Mouse (Mus musculus): ENCODE measurements at regions not wholly inside any gene's neighbourhood (a gene's known extent, or its start where the extent isn't known, plus 50 kb on each side); places are given as distances from the start of the nearest gene placed in this dataset.
"Not testable (repeated sequence)": the region's sequence is repeated elsewhere in the genome, so short reads cannot be mapped to it uniquely, and the experiment has no call there.

GRCm38 (mm10) chr7:82047456-82047855 lies 55.4 kb upstream of the Bnc1 start:
- no peak for DNase-seq (ENCODE audit: low read depth, low spot score)

DNA sequence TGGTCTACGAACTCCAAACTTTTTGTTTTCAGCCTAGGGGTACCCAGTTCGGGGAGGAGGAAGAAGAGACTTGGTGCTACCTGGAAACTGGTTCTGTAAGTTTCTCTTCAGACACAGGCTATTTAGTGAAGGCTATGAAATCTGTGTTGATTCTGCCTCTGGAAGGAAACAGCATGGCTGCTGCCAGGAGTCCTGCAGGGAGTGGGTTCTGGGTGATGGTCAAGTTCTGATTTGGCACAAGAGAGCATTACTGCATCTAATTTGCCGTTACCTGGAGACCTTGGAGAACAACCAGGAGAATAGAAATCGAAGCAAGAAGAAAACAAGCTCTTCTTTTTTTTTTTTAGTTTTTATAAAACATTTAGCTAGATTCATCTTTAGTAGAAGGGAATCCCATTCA lies 61.3 kb upstream of the Bnc1 start:
- no peak for DNase-seq (ENCODE audit: low read depth, low spot score)

DNA sequence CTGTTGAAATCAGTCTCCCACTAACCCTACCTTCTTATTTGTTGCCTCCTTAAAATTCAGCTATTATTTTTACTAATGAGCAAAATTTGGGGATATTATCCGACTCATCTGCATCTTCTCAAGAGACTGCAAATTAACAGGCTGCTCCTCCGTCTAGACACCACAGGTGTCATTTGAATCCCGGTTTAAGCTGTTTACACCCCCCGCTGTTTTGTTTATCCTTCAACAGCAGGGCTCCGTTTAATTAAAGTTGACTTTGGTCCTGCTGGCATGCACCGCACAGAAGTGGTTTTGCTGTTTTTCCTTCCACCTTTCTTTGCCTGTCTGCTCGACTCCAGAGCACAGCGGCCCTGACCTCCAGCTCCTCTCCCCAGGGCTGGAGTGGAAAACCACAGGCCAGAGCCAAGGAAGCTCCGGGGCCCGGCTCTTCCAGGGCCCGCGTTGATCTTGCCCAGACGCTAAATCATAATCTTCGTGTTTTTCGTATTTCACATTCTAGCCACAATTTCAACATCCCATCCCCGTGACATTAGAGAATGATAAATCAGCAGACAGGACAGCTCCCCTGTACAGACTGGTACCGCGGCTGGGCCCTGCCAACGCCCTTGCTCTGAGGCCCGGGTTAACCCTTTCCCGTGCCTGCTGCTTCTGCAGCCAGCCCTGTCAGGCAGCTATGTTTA lies 64.6 kb upstream of the Bnc1 start:
- DNase-seq (ENCODE audit: low read depth, low spot score): no peak

GRCm38 (mm10) chr7:82063407-82063806 lies 71.3 kb upstream of the Bnc1 start:
- DNase-seq (ENCODE audit: low read depth, low spot score): no peak

GRCm38 (mm10) chr7:82069629-82070450 lies 77.7 kb upstream of the Bnc1 start:
- DNase-seq (ENCODE audit: low read depth, low spot score): no peak

DNA sequence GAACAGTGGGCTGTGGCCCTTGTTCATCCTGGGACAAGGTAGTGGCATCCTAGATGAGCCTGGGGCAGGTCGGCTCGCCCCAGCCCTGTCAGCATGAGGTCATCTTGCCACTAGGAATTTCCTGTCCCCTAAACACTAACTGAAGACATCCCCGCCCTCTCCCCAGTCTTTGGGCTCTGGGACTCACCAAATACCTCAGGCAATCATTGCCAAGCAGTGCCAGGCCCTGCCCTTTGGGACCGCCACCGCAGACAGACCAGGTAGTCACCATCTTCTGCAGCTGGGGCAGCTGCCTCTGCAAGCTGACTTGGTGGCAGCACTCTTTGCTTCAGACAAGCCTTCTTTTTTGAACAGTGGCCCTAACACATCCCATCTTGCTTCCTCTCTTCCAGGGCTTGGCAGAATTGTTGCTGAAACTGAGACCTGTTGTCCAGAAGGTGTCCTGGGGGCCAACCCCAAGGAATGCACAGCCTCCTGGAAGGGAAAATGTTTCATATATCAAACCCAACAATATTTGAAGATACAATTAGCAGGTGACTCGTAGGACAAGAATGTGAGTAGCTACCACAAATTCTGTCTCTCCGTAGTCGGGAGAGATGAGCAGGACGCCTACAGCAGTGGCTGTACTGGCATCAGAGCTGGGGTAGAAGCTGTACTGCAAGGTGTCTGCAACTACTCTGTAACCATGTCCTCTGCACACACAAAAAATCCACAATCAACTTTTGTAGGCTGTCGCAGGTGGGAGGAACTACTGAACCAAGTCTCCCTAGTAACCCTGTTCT lies 79.0 kb upstream of the Bnc1 start:
- no peak for DNase-seq (ENCODE audit: low read depth, low spot score)

DNA sequence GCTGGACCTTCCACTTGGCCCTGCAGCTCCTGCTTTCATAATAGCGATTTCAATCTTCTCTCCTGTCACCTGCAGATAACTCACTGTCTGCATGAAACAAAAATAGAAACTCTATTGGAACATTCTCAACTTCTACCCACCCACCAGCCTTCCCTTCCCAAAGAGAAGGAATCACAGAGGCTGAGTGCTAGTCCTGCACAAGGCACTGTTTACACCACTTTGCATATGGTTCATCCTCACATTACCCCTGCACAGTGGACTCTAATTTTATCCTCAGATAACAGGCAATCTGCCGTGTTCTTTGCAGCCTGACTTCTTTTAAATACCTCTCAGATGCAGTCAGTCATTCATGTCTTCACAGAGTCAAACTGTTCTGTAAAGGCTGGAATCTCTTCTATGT lies 83.3 kb upstream of the Bnc1 start:
- DNase-seq (ENCODE audit: low read depth, low spot score): no peak

DNA sequence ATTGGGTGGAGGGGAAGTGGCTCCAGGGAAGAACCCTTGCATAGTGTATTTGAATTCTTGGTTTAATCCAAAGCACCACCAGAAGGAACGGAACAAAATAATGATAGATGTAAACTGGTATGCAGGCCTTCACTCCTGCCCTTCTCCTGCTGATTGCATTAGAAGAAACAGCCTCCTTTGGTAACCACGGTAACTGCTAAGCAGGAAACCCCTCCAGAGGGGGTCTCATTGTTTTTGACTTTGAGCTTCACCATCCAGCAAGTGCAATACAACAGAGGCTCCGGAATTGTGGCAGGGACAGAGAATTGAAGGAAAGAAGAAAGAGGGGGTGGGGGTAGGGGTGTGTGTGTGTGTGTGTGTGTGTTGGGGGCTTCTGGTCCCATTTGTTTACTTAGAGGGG lies 89.8 kb upstream of the Bnc1 start:
- no peak for DNase-seq (ENCODE audit: low read depth, low spot score)

- DNase-seq (ENCODE audit: low read depth, low spot score): no peak
Measured at GRCm38 (mm10) chr7:82082883-82083282, 90.8 kb upstream of the Sh3gl3 start.

GRCm38 (mm10) chr7:82084473-82084872 lies 89.2 kb upstream of the Sh3gl3 start:
- no peak for DNase-seq (ENCODE audit: low read depth, low spot score)

GRCm38 (mm10) chr7:82085205-82085604 lies 88.4 kb upstream of the Sh3gl3 start:
- no peak for DNase-seq (ENCODE audit: low read depth, low spot score)

DNA sequence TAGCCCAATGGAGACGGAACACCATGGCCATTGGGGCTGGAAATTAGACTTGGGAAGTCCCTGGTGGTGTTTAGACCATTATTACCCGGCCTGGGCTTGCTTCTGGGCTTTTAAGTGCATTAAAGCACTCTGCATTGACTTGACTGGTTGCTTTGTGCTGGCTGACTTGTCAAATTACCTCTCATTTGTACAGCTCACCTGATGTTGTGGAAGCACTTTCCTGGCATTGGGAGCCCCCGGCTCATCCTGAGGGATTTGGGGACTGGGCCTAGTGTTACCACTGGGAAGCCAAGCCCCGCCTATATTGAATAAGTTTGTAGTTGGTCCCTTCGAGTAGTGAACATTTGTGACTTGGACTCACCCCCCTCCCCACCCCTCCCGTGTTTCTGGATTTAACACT lies 75.5 kb upstream of the Sh3gl3 start:
- no peak for DNase-seq (ENCODE audit: low read depth, low spot score)

- DNase-seq (ENCODE audit: low read depth, low spot score): no peak
Measured at GRCm38 (mm10) chr7:82101314-82101713, 72.3 kb upstream of the Sh3gl3 start.

DNA sequence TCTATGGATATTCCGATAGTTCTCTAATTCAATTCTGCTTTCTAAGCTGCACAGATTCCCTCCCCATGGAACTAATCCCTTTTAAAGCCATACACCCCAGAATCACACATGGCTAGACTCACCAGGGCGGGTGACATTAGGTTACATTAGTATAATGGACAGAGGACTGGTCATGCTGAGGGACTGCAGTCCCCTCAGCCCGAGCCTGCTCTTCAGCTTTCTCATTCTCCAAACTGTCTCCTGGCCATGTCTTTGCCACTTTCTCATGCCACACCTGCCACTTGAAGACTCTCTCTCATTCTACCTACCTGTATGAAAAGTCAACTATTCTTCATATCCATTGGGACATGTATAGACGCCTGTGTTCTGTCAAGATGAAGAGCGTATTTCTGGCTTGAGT lies 68.0 kb upstream of the Sh3gl3 start:
- no peak for DNase-seq (ENCODE audit: low read depth, low spot score)

GRCm38 (mm10) chr7:82109141-82109540 lies 64.5 kb upstream of the Sh3gl3 start:
- DNase-seq (ENCODE audit: low read depth, low spot score): not testable (repeated sequence)

- no peak for DNase-seq (ENCODE audit: low read depth, low spot score)
Measured at GRCm38 (mm10) chr7:82109550-82109949, 64.1 kb upstream of the Sh3gl3 start.

DNA sequence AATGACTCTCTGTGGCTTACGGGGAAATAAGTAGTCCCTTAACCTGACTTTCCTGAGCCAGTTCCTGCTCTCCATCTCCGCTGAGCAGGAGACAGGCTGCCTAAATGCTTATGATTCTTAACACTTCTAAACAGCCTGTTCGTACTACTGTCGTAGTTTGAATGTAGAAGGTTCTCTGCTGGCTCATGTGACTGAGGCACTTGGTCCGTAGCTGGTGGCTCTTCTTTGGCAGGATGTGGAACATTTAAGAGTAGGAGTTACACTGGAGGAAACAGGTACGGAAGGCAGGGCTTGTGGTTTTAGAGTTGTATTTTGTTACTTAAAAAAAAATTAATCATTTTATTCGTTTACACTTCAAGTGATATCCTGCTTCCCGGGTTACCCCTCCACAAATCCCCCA lies 63.7 kb upstream of the Sh3gl3 start:
- DNase-seq (ENCODE audit: low read depth, low spot score): no peak

DNA sequence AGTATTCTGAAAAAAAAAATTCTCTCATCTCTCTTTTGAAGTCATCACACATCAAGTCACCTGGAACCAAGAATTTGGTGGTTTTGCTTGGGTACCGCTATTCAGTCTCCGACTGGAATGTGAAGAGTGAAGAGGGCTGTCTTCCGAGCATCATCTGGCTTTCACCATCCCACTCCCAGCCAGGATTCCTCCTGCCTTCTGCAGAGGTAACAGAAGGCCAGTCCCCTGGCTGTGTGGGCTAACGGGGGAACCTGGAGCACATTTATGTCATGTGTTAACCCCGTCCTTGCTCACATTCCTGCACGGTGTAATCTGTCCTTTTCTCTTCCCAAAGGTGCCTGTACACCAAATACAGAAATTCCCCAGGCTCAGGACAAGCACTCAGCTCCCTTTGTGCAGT lies 61.6 kb upstream of the Sh3gl3 start:
- DNase-seq (ENCODE audit: low read depth, low spot score): no peak

GRCm38 (mm10) chr7:82115646-82116045 lies 58.0 kb upstream of the Sh3gl3 start:
- DNase-seq (ENCODE audit: low read depth, low spot score): no peak

- peak; percentile 75 for DNase-seq (ENCODE audit: low read depth, low spot score)
Measured at GRCm38 (mm10) chr7:82119266-82119665, 54.4 kb upstream of the Sh3gl3 start.

GRCm38 (mm10) chr7:82119866-82120265 lies 53.8 kb upstream of the Sh3gl3 start:
- DNase-seq (ENCODE audit: low read depth, low spot score): no peak

DNA sequence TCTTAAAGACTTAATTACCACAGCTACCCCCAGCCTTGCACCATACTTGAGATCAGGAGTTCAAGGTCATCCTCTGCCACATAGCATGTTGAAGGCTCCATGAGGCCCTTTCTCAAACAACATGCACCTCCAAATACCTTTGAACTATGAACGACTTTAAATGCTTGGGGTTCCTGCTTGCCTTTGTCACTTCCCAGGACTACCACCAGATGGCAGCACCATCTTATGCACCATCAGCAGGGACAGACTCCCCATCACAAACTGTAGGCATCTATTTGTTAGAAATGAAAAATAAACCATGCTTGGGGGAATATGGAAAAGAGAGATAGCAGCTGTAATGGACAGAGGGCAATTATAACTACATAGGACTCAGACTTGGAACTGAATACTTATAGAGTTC lies 51.9 kb upstream of the Sh3gl3 start:
- peak; percentile 41 for DNase-seq (ENCODE audit: low read depth, low spot score)
